Mouse (Mus musculus): ENCODE results near the gene Srp72.
"Not testable (repeated sequence)": the region's sequence is repeated elsewhere in the genome, so short reads cannot be mapped to it uniquely, and the experiment has no call there.

DNA sequence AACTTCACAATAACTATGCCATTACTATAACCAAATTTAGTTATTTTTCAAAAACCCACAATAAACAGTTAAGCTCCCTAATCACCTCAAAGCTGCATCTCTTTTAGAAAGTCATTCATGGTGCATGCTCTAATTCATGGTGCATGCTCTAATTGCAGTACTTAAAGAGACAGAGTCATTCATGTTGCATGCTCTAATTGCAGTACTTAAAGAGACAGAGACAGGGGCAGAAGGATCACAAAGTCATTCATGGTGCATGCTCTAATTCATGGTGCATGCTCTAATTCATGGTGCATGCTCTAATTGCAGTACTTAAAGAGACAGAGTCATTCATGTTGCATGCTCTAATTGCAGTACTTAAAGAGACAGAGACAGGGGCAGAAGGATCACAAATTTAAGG, 60.6 kb downstream of the Srp72 start:
- TF ChIP-seq GATA1 (IDR thresholded peaks at IDR 0.05; ENCODE audit: borderline replicate concordance, low read length); FLI1 (IDR thresholded peaks at IDR 0.05; ENCODE audit: low read length): not testable (repeated sequence)
